Mouse (Mus musculus) midbrain, embryonic 11.5 days (tissue): ENCODE measurements at regions not wholly inside any gene's neighbourhood (a gene's known extent, or its start where the extent isn't known, plus 50 kb on each side); places are given as distances from the start of the nearest gene placed in this dataset.

Experiments used
- ATAC-seq: fragments of 200-750 bp; cut with Nextera tagmentation; 2 replicates; pipeline ENCODE4 v1.8.0; 2017; ENCODE audit warnings: moderate TSS enrichment, moderate library complexity; ENCODE audit not compliant: low FRiP score
- DNase-seq: peaks from one replicate; pipeline ENCODE4 v3.0.0; 2015; ENCODE audit warnings: low spot score; ENCODE audit errors: missing footprints
- H3K27ac ChIP-seq: fragments of 300-500 bp; sonication (generic); 2 replicates; pipeline ENCODE4 v1.5.1; 2014; ENCODE audit warnings: low read depth, low read length
- H3K27me3 ChIP-seq: fragments of 300-500 bp; sonication (generic); 2 replicates; pipeline ENCODE4 v1.6.1; 2014; ENCODE audit warnings: mild to moderate bottlenecking, low read length, moderate library complexity, mixed read lengths; ENCODE audit not compliant: control insufficient read depth, insufficient read depth
- H3K36me3 ChIP-seq: fragments of 300-500 bp; sonication (generic); 2 replicates; pipeline ENCODE4 v1.6.1; 2014; ENCODE audit warnings: mild to moderate bottlenecking, low read length, moderate library complexity, mixed read lengths; ENCODE audit not compliant: control insufficient read depth, insufficient read depth
- H3K4me1 ChIP-seq: fragments of 300-500 bp; sonication (generic); 2 replicates; pipeline ENCODE4 v1.6.1; 2014; ENCODE audit warnings: low read length; ENCODE audit not compliant: control insufficient read depth, insufficient read depth
- H3K4me2 ChIP-seq: fragments of 300-500 bp; sonication (generic); 2 replicates; pipeline ENCODE4 v1.6.1; 2014; ENCODE audit warnings: mild to moderate bottlenecking, moderate library complexity
- H3K4me3 ChIP-seq: fragments of 300-500 bp; sonication (generic); 2 replicates; pipeline ENCODE4 v1.5.1; 2014; ENCODE audit warnings: low read depth, low read length
- H3K9ac ChIP-seq: fragments of 300-500 bp; sonication (generic); 2 replicates; pipeline ENCODE4 v1.6.1; 2014; ENCODE audit warnings: low read length
- H3K9me3 ChIP-seq: fragments of 300-500 bp; sonication (generic); 2 replicates; pipeline ENCODE4 v1.6.1; 2016; ENCODE audit warnings: low read length; ENCODE audit not compliant: control insufficient read depth
- WGBS: fragments of 180-500 bp; shearing (Covaris S2); extraction: QIAGEN DNeasy Blood & Tissue Kit; methylation state at CpG from one replicate; pipeline ENCODE4 v1.1.7; 2014; 5-methylcytosine and 5-hydroxymethylcytosine counted together

DNA sequence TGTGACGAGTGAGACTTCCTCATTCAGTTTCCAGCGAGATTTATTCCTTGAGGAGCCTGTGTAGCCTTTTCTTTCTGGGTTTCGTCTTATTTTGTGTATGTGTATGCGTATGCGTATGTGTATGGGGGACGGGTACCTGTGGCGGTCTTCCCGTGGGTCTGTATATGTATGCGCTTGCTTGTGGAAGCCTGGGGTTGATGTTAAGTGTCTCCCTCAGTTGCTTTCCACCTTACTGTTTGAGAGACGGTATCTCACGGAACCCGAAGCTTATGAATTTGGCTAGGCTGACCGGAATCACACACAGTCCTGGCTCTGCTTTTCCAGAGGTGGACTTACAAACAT, 87.1 kb downstream of the Ankrd50 start:
- ATAC-seq, result peak; percentile 35; the same call in 1 of the 2 replicates
- Histone ChIP-seq H3K9ac (no peak overlapping the region), H3K9me3 (no peaks in the 10 kb centered on the region), H3K27me3 (no peaks in the 10 kb centered on the region; the same call in 1 of the 2 replicates), H3K4me1 (peaks cover 8% of the 10 kb centered on the region), H3K4me3 (no peak overlapping the region), H3K4me2 (no peak overlapping the region), H3K36me3 (no peaks in the 10 kb centered on the region), H3K27ac (no peak overlapping the region)
- DNase-seq, result no peak
- 69% methylated on average over 13 of the region's 13 CpGs for WGBS

DNA sequence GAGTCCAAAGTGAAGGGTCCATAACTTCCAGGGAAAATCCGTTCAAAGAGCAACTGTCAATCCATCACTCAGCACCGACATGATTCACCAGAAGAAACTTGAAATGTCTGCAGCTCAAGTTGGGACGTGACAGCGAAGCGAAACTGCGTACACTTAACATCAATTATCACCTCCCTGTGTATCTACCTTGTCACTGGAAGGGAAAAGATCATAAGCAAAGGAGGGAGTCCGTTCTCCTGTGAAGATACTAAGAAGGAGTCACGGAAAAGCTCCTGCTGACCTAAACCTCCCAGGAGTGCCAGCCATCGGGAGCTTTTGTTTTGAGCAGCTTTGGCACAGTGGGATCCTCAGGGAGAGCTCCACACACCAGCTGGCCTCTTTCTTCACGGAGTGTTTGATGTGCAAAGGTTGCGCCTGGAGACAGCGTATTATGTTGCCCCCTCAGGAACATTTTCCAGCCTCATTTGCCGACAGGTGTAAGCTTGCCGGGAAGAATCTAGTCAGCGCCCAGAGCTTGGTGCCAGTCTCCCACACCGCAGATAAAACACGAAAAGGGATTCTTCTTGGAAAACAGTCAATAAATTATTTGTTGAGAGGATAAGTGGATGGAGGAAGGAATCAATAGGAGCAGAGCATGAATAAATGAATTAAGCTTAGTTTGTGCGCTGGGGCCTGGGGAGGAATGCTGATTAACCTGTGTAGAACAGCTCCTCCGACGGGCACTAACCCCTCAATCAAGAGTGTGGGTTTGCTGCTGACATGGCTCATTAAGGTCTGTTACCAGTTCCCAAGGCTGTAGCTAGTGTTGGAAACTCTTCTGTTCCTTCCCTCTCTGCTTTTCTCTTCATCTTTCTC, 87.7 kb downstream of the Ankrd50 start:
- 3% methylated on average over 20 of the region's 20 CpGs for WGBS
- no peak overlapping the region for H3K27ac ChIP-seq
- ATAC-seq (peak; percentile 81), DNase-seq (peak; percentile 87)
- peak overlapping the region; percentile 16; the same call in 1 of the 2 replicates for H3K4me3 ChIP-seq
- H3K9ac ChIP-seq, result no peak overlapping the region
- H3K4me1 ChIP-seq, result peaks cover 8% of the 10 kb centered on the region
- H3K27me3 ChIP-seq, result no peaks in the 10 kb centered on the region; the same call in 1 of the 2 replicates
- no peaks in the 10 kb centered on the region for H3K36me3 ChIP-seq
- H3K9me3 ChIP-seq, result no peaks in the 10 kb centered on the region
- H3K4me2 ChIP-seq, result peak overlapping the region; percentile 44

DNA sequence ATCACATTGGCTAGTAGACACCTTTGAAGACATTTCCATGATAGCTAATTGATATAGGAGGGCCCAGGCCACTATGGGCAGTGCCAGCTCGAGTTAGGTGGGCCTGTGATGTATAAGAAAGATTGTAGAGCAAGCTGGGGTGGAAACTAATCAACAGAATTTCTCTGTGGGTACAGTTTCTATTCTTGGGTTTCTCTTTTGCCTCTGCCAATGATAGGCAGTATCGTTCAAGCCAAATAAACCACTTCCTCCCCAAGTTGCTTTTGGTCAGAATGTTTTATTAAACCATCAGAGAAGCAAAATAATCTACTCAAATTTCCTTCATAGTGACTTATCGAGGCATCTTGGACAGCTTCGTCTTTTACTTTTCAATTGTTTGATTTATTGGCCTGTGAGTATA, 90.3 kb downstream of the Ankrd50 start:
- no peak overlapping the region for H3K4me2 ChIP-seq
- WGBS, result 82% methylated on average over 4 of the region's 4 CpGs
- no peaks in the 10 kb centered on the region for H3K36me3 ChIP-seq
- H3K9me3 ChIP-seq, result no peaks in the 10 kb centered on the region
- peaks cover 8% of the 10 kb centered on the region for H3K4me1 ChIP-seq
- no peak overlapping the region for H3K27ac ChIP-seq
- no peak overlapping the region for H3K4me3 ChIP-seq
- DNase-seq, result no peak
- ATAC-seq, result no peak
- H3K9ac ChIP-seq, result no peak overlapping the region
- H3K27me3 ChIP-seq, result no peaks in the 10 kb centered on the region; the same call in 1 of the 2 replicates

DNA sequence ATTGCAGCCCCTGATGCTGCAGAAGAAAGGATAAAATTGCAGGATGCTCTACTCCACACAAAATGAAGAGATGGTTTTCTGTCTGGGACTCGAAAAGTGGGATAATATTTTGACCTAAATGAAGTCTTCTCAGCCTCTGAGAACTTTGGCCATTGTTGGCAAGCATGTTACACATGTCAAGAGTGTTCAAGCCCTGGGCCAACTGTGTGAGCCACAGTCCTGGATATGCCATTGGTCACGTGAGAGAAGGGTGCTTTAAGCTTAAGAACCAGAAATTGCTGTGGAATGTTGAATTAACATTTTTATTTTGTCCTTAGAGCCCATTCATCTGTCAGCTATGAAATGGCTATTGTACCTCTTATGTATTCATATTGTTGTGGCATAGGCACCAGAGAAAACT, 95.0 kb downstream of the Ankrd50 start:
- ATAC-seq, result no peak
- H3K4me3 ChIP-seq, result no peak overlapping the region

DNA sequence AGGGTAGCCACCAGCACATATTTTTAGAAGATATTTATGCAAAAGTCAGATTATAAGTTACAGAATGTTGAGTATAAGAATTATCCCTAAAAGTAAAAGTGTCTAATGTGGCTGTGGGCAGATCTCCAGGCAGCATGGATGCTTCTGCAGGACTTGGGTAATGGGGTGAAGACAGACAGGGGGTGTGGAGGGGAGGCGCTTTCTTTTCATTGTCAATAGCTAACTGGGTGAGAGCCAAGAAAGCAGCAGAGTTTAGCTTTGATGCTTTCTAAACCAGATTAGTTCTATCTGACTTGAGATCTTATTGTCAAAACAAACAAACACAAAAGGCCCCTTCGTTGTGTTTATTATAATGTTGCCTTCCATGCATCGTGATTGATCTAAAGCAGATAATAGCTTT, 95.7 kb downstream of the Ankrd50 start:
- WGBS, result 9% methylated on average over 3 of the region's 3 CpGs
- Histone ChIP-seq H3K9me3 (no peaks in the 10 kb centered on the region), H3K4me2 (no peak overlapping the region), H3K36me3 (no peaks in the 10 kb centered on the region), H3K27me3 (no peaks in the 10 kb centered on the region), H3K4me3 (no peak overlapping the region), H3K27ac (no peak overlapping the region), H3K4me1 (no peaks in the 10 kb centered on the region), H3K9ac (no peak overlapping the region)
- DNase-seq, result peak; percentile 78
- no peak for ATAC-seq

More for the DNA sequence above, 95.0 kb downstream of the Ankrd50 start:
- Histone ChIP-seq H3K9ac (no peak overlapping the region), H3K27me3 (no peaks in the 10 kb centered on the region), H3K9me3 (no peaks in the 10 kb centered on the region), H3K27ac (no peak overlapping the region), H3K4me2 (no peak overlapping the region), H3K36me3 (no peaks in the 10 kb centered on the region), H3K4me1 (no peaks in the 10 kb centered on the region)
- peak; percentile 71 for DNase-seq
- WGBS, result 51% methylated on average over 2 of the region's 2 CpGs

DNA sequence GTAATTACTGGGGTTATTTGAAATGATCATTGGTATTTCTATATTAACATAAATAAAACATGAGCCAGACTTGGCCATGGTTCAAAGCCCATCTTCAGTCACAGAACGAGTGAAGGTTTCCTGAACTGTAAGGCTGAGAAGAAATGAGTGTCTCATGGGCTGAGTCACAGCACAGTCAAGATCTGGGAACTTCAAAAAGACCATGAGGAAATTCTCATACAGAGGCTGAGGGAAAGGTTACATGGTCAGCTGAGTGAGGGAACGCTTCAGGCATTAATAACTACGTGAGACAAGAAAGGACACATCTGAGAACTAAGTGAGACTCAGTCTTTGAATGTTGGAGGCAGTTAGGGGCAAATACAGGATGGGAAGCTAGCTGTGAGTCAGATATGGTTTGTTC, 101.9 kb downstream of the Ankrd50 start:
- ATAC-seq (no peak), DNase-seq (peak; percentile 62)
- Histone ChIP-seq H3K27ac (no peak overlapping the region), H3K9me3 (no peaks in the 10 kb centered on the region), H3K4me2 (no peak overlapping the region), H3K9ac (no peak overlapping the region), H3K4me3 (no peak overlapping the region), H3K27me3 (no peaks in the 10 kb centered on the region), H3K36me3 (no peaks in the 10 kb centered on the region), H3K4me1 (no peaks in the 10 kb centered on the region)
- 86% methylated on average over 3 of the region's 3 CpGs for WGBS

DNA sequence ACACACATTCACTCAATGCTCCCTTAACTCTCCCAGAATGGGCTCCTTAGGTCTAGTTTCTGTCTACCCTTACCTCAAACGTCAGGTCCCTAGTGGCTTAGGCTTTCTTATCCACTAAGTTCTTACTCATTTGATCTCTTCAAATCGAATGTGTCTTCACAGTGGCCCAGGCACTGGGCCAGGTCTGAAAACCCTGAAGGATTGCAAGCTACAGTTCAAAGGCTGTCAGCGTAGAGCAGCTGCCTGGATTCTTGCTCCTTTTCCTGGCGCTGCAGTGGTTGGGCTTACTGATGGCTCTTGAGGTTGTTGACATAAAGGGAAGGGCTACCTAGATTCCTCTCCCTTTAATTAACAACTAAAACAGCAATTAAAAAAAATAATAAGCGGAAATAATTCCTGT, 103.0 kb downstream of the Ankrd50 start:
- no peaks in the 10 kb centered on the region for H3K4me1 ChIP-seq
- WGBS, result 81% methylated on average over 5 of the region's 5 CpGs
- no peaks in the 10 kb centered on the region for H3K9me3 ChIP-seq
- no peak overlapping the region for H3K4me3 ChIP-seq
- H3K36me3 ChIP-seq, result no peaks in the 10 kb centered on the region
- no peak overlapping the region for H3K4me2 ChIP-seq
- no peak for ATAC-seq
- H3K9ac ChIP-seq, result no peak overlapping the region
- no peaks in the 10 kb centered on the region for H3K27me3 ChIP-seq
- peak; percentile 31 for DNase-seq
- H3K27ac ChIP-seq, result no peak overlapping the region

DNA sequence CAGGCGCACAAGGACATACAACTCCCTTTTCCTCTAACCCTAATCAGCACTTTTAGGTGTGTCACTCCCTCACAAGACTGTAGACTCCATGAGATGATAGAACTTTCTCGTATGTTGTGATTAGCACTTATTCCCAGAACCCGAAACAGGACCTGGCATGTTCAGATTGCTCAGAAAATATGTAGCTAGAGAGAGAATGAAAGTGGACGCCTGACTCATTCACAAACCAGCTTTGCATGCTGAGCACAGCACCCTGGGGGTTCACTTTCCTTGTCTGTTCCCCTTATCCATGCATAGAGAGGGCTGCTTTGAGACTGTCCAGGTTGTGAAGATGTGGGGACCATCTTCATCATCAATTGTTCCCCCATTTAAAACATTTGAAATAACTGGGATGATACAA, 111.0 kb downstream of the Ankrd50 start:
- H3K9me3 ChIP-seq, result no peaks in the 10 kb centered on the region
- no peaks in the 10 kb centered on the region for H3K36me3 ChIP-seq
- no peak overlapping the region for H3K27ac ChIP-seq
- H3K4me2 ChIP-seq, result no peak overlapping the region
- no peaks in the 10 kb centered on the region for H3K4me1 ChIP-seq
- no peak overlapping the region for H3K4me3 ChIP-seq
- 81% methylated on average over 4 of the region's 4 CpGs for whole genome bisulfite sequencing
- no peak for ATAC-seq
- DNase-seq, result no peak
- H3K9ac ChIP-seq, result no peak overlapping the region
- no peaks in the 10 kb centered on the region for H3K27me3 ChIP-seq

DNA sequence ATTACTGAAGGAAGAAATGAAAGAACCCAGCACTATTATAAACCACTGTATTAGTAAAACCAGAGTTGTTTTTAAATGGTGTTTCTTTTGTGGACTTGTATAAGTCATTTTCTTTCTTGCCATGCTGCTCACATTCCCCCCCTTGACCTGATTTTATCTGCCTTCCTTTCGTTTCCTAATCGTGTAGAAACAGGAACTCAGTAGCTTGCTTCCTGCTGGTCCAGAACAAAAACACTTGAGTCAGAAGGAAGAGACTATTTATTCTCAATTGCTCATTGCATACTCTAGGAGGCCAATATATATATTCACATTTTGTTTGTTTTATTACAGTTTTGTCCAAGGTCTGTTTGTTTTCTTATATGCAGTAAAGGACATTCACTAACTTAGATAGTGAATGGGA, 112.9 kb downstream of the Ankrd50 start:
- Histone ChIP-seq H3K27ac (no peak overlapping the region), H3K4me1 (no peaks in the 10 kb centered on the region), H3K9ac (no peak overlapping the region), H3K4me3 (no peak overlapping the region), H3K9me3 (no peaks in the 10 kb centered on the region), H3K36me3 (no peaks in the 10 kb centered on the region), H3K27me3 (no peaks in the 10 kb centered on the region), H3K4me2 (no peak overlapping the region)
- ATAC-seq, result no peak
- peak; percentile 19 for DNase-seq
- WGBS, result 63% methylated on average over 2 of the region's 2 CpGs
